Mouse (Mus musculus): ENCODE results near the gene Adgrb2.

The Adgrb2 gene

GRCm38 (mm10) chr4:129987825-129988504 lies 3.3 kb downstream of the Adgrb2 start:
- no peak for DNase-seq (ENCODE audit: low read depth, low spot score)

DNA sequence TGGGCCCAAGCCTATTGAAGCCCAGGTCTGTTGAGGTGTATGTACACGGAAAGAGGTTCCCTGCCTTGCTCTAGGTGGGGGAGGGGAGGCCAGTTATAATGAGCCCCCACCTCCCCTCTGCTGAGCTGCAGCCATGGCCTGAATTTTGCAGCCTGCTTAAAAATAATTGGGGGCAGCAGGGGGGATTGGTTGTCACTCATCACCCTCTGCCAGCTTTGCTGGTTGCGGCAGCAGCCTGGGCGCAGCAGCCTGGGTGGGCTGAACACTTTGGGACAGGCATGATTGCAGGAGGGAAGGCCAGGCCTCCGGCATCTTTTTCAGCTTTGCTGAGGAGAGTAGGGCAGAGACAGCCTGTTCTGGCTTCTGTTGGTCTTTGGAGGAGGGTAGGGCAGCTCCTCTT lies 5.3 kb downstream of the Adgrb2 start:
- no peak for DNase-seq (ENCODE audit: low read depth, low spot score)

- no peak for DNase-seq (ENCODE audit: low read depth, low spot score)
Measured at GRCm38 (mm10) chr4:129992720-129993119, 8.1 kb downstream of the Adgrb2 start.

DNA sequence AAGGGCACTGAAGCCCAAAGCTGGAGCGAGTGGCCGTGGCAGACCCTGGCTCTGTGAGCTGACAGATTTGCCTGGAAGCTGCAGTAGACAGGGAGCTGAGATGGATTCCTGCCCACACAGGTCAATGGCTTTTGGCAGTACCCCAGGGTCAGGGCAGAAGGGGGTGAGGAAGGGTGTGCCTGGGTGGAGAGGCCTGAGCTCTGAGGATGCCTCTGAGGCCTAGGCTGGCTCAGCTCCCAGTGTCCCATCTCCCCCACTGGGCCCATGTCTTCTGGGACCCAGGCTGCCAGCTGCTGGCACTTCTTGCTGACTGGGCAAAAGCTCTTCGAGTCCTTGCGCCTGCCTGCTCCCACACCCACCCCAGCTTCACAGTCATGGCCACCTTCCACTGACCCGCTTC lies 8.5 kb downstream of the Adgrb2 start:
- DNase-seq (ENCODE audit: low read depth, low spot score) = no peak

DNA sequence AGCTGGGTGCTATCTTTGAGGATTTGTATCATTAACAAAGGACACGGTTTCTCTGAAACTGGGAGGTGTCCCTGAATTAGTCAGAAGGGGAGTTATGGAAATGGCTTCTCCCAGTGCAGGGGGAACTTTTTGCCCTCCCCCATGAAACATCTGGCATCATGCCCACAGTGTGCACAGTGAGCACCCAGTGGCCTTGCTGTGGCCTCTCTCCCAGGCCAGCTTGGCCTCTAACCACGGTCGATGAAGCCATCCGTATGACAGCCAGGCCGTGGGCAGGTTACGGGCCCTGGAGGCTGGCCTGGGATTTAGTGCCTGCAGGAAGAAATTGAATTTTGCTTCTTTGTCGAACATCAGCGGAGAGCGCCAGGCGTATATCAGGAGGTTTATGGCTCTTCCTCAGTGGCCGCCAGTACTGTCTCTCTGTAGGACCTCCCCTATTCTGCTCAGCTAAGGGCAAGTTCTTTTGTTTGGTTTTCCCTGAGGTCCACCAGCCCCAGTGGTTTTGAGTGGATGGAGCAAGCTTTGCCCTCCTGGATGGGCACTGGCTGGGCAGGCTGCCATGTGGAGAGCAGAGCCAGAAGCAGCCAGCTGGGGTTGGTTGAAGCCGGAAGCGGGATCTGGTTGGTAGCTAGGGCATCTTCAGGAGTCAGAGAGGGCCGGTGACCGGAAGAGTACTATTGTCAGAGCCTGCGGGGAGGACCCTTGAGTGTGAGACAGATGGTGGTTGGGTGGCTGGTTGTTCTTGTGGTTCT lies 9.4 kb downstream of the Adgrb2 start:
- no peak for DNase-seq (ENCODE audit: low read depth, low spot score)

DNA sequence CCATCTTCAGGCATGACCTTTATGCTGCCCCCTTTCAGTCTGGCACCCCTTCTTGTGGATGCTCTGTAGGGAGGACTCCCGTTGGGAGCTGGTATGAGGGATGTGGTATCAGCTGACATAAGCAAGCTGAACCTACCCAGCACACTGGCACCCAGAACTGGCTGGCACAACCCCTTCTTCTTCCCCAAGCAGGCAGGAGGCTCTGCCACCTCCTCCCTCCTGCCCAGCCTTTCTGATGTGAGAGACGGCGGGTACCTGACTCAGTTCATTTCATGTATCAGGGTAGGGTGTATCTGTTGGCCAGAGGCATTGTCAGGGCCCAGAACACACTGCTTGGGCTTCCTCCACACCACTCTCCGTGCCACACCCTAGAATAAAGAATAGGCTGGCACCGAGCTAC lies 10.1 kb downstream of the Adgrb2 start:
- DNase-seq (ENCODE audit: low read depth, low spot score) = no peak

DNA sequence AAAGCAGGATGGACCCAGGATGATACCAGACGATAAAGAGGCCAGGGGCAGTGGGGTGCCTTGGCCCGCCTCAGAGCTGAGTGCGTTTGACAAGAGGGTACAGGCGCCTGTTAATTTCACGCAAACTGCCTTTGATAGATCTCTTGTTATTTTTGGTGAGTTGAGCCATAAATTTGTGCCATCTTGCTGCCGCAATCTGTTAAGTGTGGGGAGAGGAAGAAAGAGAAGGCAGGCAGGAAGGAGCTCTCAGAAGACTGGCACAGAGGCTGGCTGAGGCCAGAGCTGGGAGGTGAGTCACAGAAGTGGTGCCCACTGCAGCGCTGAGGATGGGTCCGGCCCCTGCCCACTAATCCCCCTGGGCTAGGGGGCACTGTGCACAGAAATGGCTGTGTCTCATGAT lies 10.6 kb downstream of the Adgrb2 start:
- no peak for DNase-seq (ENCODE audit: low read depth, low spot score)

GRCm38 (mm10) chr4:129996015-129996414 lies 11.3 kb downstream of the Adgrb2 start:
- DNase-seq (ENCODE audit: low read depth, low spot score) = no peak

- DNase-seq (ENCODE audit: low read depth, low spot score) = no peak
Measured at GRCm38 (mm10) chr4:129998124-129998523, 13.5 kb downstream of the Adgrb2 start.

GRCm38 (mm10) chr4:130001710-130002109 lies 17.0 kb downstream of the Adgrb2 start:
- DNase-seq (ENCODE audit: low read depth, low spot score) = no peak

DNA sequence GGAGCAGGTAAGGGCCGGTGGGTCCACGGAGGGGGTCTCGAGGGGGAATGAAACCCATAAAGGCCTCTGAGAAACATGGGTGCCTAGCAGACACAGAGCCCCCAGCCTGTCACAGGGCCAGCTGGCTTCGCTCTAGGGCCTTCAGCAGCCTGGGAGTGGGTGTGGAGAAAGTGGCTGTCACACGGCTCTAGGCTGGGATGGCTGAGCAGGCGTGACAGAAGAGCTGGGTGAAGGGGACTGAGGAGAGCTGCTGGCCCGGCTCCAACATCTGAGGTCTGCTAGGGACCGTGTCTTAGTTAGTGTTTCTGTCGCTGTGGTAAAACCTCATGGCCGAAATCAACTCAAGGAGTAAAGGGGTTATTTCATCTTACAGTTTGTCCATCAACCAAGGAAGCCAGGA lies 17.5 kb downstream of the Adgrb2 start:
- DNase-seq (ENCODE audit: low read depth, low spot score) = no peak

DNA sequence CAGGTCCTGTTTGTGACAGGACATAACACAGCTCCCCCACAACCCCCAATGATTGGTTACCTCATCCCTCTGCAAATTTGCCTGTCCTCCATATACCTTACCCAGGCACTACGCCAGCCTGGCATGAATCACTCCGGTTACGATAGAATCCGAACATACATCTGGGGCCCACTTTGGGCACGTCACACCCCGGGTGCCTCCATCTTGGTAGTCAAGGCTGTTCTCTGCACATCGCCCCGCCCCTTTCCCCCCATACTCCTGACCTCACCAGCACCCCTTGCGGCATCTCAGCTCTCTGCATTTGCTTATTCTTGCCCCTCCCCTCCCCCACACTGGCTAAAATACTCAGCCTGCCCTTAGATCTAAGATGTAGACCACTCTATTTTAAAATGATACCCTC lies 20.9 kb downstream of the Adgrb2 start:
- no peak for DNase-seq (ENCODE audit: low read depth, low spot score)

DNA sequence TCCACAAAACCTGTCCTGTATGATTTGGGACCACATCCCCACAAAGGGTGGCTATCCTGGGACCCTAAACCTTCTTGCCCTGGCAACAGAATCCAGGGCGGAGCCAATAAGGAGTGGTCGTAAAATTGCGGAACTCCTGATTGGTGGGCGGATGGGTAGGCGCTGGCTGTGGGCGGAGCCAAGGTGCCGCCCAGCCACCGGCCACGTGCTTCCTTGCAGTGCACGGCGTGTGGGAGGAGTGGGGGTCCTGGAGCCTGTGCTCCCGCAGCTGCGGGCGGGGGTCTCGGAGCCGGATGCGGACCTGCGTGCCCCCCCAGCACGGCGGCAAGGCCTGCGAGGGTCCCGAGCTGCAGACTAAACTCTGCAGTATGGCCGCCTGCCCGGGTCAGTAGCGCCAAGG lies 21.9 kb downstream of the Adgrb2 start:
- no peak for DNase-seq (ENCODE audit: low read depth, low spot score)

DNA sequence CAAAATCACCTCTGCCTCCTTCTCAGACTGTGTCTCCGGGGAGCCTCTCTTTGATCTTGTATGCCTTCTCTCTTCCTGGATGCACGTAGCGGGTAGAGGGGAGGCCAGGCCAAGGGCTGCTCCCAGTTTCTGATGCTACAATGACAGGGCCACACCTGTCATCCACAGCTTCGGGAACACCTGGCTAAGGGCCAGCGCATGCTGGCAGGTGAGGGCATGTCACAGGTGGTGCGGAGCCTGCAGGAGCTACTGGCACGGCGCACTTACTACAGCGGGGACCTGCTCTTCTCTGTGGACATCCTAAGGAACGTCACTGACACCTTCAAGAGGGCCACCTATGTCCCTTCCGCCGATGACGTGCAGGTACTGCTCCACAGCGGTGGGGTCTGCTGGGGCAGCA lies 24.4 kb downstream of the Adgrb2 start:
- DNase-seq (ENCODE audit: low read depth, low spot score) = no peak

DNA sequence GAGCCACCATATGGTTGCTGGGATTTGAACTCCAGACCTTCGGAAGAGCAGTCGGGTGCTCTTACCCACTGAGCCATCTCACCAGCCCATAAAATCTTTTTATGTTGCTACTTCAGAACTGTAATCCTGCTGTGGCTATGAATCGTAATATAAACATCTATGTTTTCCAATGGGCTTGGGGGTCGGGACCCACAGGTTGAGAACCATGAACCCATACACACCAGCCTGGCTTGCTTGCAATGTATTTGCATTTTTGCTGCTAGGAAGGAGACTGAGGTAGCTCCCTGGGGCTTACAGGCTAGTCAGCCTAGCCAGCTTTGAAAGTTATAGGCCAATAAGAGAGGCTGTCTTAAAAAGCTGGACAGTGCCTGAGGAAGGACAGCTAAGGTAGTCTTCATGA lies 26.1 kb downstream of the Adgrb2 start:
- no peak for DNase-seq (ENCODE audit: low read depth, low spot score)

- DNase-seq (ENCODE audit: low read depth, low spot score) = no peak
Measured at GRCm38 (mm10) chr4:130012234-130012633, 27.6 kb downstream of the Adgrb2 start.

DNA sequence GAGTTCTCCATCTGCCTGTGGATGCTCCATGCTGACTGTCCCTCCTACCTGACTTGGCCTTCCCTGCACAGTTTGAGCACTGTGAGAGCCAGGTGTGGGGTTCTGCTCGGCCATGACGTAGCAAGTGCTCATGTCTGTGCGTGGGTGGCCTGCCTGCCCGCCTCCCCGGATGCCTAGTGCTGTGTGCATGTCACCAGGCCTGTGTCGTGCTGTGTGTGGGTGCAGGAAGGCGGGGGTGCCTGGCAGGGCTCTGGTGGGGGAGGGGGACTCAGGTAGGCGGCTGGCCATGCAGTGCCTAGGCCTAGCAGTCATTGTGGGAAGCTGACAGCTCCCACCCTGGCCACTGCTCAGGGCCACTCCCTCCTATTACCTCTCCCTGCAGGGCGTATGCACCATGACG lies 28.4 kb downstream of the Adgrb2 start:
- DNase-seq (ENCODE audit: low read depth, low spot score) = no peak

- no peak for DNase-seq (ENCODE audit: low read depth, low spot score)
Measured at GRCm38 (mm10) chr4:130016010-130016409, 31.3 kb downstream of the Adgrb2 start.

DNA sequence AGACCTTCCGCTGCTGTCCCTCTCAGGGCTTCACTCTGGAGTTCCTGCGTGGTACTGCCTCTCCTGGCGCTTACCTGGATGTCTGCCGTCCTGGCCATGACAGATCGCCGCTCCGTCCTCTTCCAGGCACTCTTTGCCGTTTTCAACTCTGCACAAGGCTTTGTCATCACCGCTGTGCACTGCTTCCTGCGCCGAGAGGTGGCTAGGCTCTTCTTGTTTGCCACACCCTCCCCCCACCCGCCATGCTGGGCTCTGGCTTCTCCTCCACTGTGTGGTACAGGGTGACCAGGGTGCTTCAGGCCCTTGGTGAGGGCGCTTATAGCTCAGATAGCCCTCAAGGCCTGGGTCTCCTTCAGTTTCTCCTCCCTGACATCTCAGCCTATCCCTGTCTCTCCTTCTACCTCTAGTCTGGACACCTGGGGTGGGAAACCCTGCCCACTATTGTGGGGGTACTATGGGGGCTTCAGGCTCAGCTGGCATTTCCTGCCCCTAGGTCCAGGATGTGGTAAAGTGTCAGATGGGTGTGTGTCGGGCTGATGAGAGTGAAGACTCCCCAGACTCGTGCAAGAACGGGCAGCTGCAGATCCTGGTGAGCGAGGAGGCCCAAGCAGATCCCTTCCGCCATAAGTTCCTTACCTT lies 32.5 kb downstream of the Adgrb2 start:
- no peak for DNase-seq (ENCODE audit: low read depth, low spot score)

- DNase-seq (ENCODE audit: low read depth, low spot score) = no peak
Measured at GRCm38 (mm10) chr4:130022952-130023351, 38.3 kb downstream of the Adgrb2 start.

- no peak for DNase-seq (ENCODE audit: low read depth, low spot score)
Measured at GRCm38 (mm10) chr4:130023511-130024231, 39.0 kb downstream of the Adgrb2 start.

DNA sequence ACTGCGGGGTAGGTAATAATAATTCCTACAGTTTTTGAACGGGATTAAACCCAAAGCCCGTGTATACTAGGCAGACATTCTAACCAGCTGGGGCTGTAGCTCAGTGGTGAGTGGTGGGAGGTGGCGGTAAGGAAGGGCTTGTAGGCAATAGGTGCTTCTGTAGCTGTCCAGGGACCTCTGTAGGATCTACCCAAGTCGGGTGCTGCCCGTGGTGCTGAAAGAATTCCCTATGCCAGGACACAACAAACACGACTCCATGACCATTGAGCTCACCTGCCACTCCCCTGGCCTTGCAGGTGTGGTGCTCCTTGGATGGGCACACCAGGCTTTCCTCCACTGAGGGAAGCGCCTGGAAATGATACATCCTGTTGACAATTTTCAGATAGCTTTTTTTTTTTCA lies 40.9 kb downstream of the Adgrb2 start:
- DNase-seq (ENCODE audit: low read depth, low spot score) = no peak

All from skeletal muscle tissue, adult 2 months (tissue).